Mouse (Mus musculus) liver, adult 2 months (tissue): ENCODE measurements around the gene Scn3b. TPM values are rescaled to one million over a fixed set of nuclear protein-coding genes. Genes with fewer than 3 reads are reported as not detected.

Experiments
- DNase-seq: peaks from one replicate; pipeline ENCODE4 v3.0.0-alpha.2; 2011; ENCODE audit warnings: low read depth, low spot score; ENCODE audit errors: extremely low read depth
- H3K27ac ChIP-seq: fragments of 200-500 bp; replicated peaks from 2 replicates; pipeline ENCODE4 v1.5.1; 2012; ENCODE audit warnings: low read depth, mild to moderate bottlenecking, control low read depth, inconsistent platforms, low read length; ENCODE audit not compliant: insufficient read depth
- H3K27me3 ChIP-seq: fragments of 200-500 bp; 2 replicates; pipeline ENCODE4 v1.6.1; 2012; ENCODE audit warnings: mild to moderate bottlenecking, moderate library complexity, low read length, inconsistent platforms; ENCODE audit not compliant: control insufficient read depth, insufficient read depth
- H3K36me3 ChIP-seq: fragments of 200-500 bp; 2 replicates; pipeline ENCODE4 v1.6.1; 2012; ENCODE audit warnings: low read length, inconsistent platforms; ENCODE audit not compliant: control insufficient read depth, insufficient read depth
- H3K4me1 ChIP-seq: fragments of 200-500 bp; 2 replicates; pipeline ENCODE4 v1.6.1; 2011; ENCODE audit warnings: low read length; ENCODE audit not compliant: control insufficient read depth, insufficient read depth
- H3K4me3 ChIP-seq: fragments of 200-500 bp; 2 replicates; pipeline ENCODE4 v1.5.1; 2011; ENCODE audit warnings: low read depth, mild to moderate bottlenecking, control low read depth, low read length, moderate library complexity; ENCODE audit not compliant: insufficient read depth
- H3K79me2 ChIP-seq: fragments of 200-500 bp; 2 replicates; pipeline ENCODE4 v1.6.1; 2012; ENCODE audit warnings: inconsistent platforms, mild to moderate bottlenecking, low read length, moderate library complexity; ENCODE audit not compliant: control insufficient read depth, insufficient read depth
- H3K9ac ChIP-seq: fragments of 200-500 bp; 2 replicates; pipeline ENCODE4 v1.6.1; 2012; ENCODE audit warnings: low read depth, mild to moderate bottlenecking, control low read depth, inconsistent platforms, low read length
- CTCF ChIP-seq: fragments of 200-500 bp; IDR thresholded peaks from 2 replicates; pipeline ENCODE4 v1.5.1; 2011; ENCODE audit warnings: low read depth, low read length, control low read depth
- POLR2A ChIP-seq: fragments of 200-500 bp; IDR thresholded peaks from 2 replicates; pipeline ENCODE4 v1.6.1; 2011; ENCODE audit warnings: low read length, control low read depth; ENCODE audit not compliant: insufficient read depth; ENCODE audit errors: extremely low read depth
- WGBS: fragments of 180-500 bp; shearing (Covaris S2); methylation state at CpG from one replicate; pipeline ENCODE4 v1.1.7; 2018; 5-methylcytosine and 5-hydroxymethylcytosine counted together
- polyA plus RNA-seq: library from polyadenylated mRNA; depleted of rRNA; stranded (reverse); fragments of >200 nt; gene quantifications from 2 replicates; pipeline ENCODE4 v1.2.3, GENCODE M21; 2012
- total RNA-seq: library from RNA; depleted of rRNA; stranded (reverse); fragments of >200 nt; gene quantifications from 2 replicates; pipeline ENCODE4 v1.2.3, GENCODE M21; 2014

Scn3b gene
- total and polyA plus RNA-seq, 2 experiments = 0.09 TPM; not detected in 1

DNA sequence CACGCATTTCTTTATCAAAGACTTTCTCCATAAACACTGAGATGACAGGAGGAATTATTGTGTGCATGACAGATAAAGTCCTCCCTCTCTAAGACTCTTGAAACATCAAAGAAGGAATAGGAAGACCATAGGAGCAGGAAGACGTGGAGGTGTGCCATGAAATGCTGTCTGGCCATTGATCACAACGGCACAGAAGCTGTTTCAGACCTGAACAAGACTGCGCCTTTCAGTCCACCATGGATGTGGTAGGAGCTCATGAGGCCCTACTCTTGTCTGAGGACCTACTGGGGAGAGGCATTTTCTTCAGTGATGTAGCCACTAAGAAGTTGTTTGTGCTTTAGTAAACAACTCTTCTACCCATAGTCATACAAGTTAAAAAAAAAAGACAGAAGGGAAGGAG is 23.5 kb downstream of the Scn3b start:
- H3K27ac ChIP-seq = no peak overlapping the region
- H3K4me3 ChIP-seq = no peak overlapping the region
- H3K4me1 ChIP-seq = no peaks in the 10 kb centered on the region
- TF ChIP-seq POLR2A = no peak
- TF ChIP-seq CTCF = no peak
- H3K79me2 ChIP-seq = no peaks in the 10 kb centered on the region
- H3K9ac ChIP-seq = no peak overlapping the region
- H3K27me3 ChIP-seq = no peaks in the 10 kb centered on the region
- DNase-seq = no peak
- 91% methylated on average over 4 of the region's 4 CpGs for WGBS
- no peaks in the 10 kb centered on the region for H3K36me3 ChIP-seq

DNA sequence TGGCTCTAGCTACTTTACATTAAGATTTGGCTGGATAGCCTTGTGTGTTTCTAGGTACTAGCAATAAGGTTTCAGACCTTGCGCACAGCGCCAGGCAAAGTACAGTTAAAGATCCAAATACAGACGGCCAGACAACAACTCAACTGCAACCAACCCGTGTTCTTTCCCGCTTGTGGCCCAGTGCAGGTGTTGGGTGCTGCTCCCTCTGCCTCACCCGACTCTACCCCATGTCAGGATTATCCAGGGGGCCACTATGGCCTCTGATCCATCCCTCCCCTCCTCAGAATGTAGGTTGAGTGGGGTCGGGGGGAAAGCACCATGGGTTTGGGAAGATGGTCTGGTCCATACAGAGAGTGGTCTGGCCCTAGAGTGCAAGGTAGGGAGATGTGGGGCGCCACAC is 24.3 kb downstream of the Scn3b start:
- TF ChIP-seq CTCF (no peak), POLR2A (no peak)
- Histone ChIP-seq H3K9ac (no peak overlapping the region), H3K27ac (no peak overlapping the region), H3K79me2 (no peaks in the 10 kb centered on the region), H3K36me3 (no peaks in the 10 kb centered on the region), H3K4me1 (no peaks in the 10 kb centered on the region), H3K27me3 (no peaks in the 10 kb centered on the region), H3K4me3 (no peak overlapping the region)
- DNase-seq = no peak
- WGBS = 91% methylated on average over 8 of the region's 8 CpGs

DNA sequence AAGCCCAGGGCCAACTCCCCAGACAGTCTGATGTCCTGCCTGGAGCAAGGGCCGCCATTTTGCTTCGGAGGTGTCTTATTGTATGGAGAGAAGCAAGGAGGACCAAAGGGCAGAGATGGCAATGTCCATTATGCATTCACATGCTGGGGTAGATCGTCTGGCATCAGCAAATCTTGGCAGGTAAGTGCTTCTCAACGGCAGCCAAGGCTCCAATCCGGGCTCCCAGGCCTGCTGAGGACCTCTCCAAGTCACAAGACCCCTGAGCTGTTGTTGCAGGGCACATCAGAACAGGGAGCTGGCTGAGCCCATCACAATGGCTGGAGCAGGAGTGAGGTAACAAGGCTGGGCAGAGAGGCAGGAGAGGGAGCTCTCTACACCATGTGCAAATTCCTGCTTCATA is 24.7 kb downstream of the Scn3b start:
- H3K27me3 ChIP-seq = no peaks in the 10 kb centered on the region
- TF ChIP-seq CTCF (no peak), POLR2A (no peak)
- H3K4me3 ChIP-seq = no peak overlapping the region
- H3K79me2 ChIP-seq = no peaks in the 10 kb centered on the region
- DNase-seq = no peak
- H3K27ac ChIP-seq = no peak overlapping the region
- no peaks in the 10 kb centered on the region for H3K36me3 ChIP-seq
- no peaks in the 10 kb centered on the region for H3K4me1 ChIP-seq
- WGBS = 88% methylated on average over 5 of the region's 5 CpGs
- no peak overlapping the region for H3K9ac ChIP-seq

DNA sequence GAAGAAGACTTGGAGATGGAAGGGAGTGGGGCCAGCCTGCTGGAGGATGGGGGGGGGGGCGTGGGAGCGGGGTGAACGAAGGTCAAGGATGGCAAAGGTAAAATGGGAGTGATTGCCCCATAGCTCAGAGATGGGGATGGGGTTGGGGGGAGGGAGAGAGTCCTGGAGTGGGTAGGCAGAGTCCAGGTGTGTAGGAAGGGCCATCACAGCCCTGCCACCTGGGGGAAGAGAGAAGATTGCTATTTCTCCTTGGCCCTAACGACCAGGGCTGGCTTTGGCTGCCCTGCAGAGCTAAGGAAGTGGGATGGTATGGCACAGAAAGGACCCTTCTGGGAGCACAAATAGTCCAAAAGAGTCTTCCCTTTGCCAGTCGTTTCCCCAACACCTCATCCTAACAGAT is 25.2 kb downstream of the Scn3b start:
- H3K27me3 ChIP-seq = no peaks in the 10 kb centered on the region
- no peak overlapping the region for H3K27ac ChIP-seq
- H3K9ac ChIP-seq = no peak overlapping the region
- no peaks in the 10 kb centered on the region for H3K79me2 ChIP-seq
- no peaks in the 10 kb centered on the region for H3K36me3 ChIP-seq
- 86% methylated on average over 5 of the region's 5 CpGs for WGBS
- TF ChIP-seq CTCF (no peak), POLR2A (no peak)
- DNase-seq = no peak
- no peak overlapping the region for H3K4me3 ChIP-seq
- no peaks in the 10 kb centered on the region for H3K4me1 ChIP-seq

DNA sequence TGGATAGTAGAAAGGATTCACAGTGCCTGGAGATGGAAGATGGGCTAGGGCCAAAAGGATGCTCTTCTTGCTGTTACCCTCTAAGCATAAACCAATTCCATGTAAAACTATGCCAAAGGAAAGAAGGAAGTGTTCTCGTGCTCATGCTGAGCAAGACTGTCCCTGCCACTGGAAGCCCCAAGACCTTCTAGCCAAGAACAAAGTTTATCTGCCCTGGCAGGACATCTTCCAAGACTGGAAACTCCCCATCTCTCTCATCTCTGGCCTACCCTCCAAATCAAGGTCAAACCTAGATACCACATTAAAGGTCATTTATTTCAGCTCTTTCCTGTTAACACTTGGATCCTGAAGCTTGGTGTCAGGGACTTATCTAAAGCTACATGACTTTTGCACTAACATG is 25.8 kb downstream of the Scn3b start:
- WGBS = 84% methylated on average over 1 of the region's 1 CpGs
- TF ChIP-seq POLR2A (no peak), CTCF (no peak)

DNA sequence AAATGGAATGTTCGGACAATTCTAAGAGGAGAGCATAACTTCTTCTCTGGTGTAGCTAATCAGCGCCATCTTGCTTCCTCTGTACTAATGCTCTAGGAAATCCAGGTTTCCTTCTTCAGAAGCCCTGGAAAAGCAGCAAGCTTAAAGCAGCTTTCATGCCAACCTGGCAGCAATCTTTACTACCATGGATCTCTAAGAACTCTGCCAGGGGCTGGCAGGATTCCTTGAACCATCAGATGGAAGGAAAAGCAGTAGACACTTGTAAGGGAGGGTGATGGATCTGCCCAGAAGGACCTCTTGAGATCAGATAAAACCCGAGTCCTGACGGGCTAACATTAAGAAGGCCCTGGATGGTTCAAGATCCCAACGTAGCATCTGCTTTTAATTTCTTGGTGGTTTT is 27.2 kb downstream of the Scn3b start:
- Histone ChIP-seq H3K79me2 (no peaks in the 10 kb centered on the region), H3K36me3 (no peaks in the 10 kb centered on the region), H3K27me3 (no peaks in the 10 kb centered on the region), H3K4me3 (no peak overlapping the region), H3K4me1 (no peaks in the 10 kb centered on the region), H3K27ac (no peak overlapping the region), H3K9ac (no peak overlapping the region)
- 92% methylated on average over 5 of the region's 5 CpGs for WGBS
- TF ChIP-seq POLR2A = no peak
- TF ChIP-seq CTCF = no peak
- DNase-seq = no peak

More for the DNA sequence above, 25.8 kb downstream of the Scn3b start:
- Histone ChIP-seq H3K9ac (no peak overlapping the region), H3K79me2 (no peaks in the 10 kb centered on the region), H3K36me3 (no peaks in the 10 kb centered on the region), H3K27ac (no peak overlapping the region), H3K27me3 (no peaks in the 10 kb centered on the region), H3K4me3 (no peak overlapping the region), H3K4me1 (no peaks in the 10 kb centered on the region)
- no peak for DNase-seq
